Mouse (Mus musculus) spleen, embryonic (tissue): ENCODE results near the gene Abca12.

Experiments
- CTCF ChIA-PET: fragments of 350-600 bp; sonication (Branson Sonifier 250); formaldehyde crosslinking; loops from one replicate; lab custom pipeline; 2022; lab: Charles Lee

Gene Abca12

DNA sequence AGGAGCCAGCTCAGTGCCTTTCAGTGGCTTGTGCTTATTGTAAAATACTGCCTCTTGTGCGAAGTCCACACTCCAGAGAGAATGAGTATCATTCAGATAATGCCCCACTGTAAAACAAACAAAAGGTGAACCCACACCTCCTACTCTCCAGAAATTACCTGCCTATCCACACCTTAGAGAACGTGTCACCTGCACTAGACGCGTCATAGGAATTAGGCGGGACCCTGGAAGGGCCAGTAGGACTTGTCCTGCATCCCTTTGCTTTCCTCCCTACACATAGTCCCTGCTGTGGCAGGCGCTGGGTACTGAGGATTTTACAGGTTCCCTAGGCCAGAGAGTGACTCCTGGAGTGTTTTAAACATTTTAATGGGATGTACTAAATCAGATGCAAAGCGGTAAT is at the start of gene Abca12:
Gene Abca12 (minus strand): TSS at position 101 of the 400 bp plus-strand sequence.
- CTCF ChIA-PET = no interaction called here

DNA sequence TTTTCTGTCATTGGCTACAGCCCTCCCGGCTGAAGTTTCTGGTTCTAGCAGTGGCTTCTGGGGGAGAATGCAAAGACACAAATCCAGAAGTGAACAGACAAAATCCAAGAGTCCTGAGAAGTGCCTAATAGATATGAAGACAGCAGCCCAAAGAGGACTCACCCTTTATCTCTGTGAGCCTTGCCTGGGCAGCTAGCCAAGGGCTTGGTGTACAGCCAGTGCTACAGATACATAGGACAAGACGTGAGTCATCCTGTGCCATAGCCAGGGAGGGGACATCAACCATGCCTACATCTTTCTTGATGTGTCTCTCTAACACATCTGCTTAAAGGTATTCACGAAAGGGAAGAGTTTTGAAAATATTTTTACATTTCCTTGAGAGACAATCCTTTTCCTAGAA is 43.3 kb upstream of the Abca12 start:
- CTCF ChIA-PET = no interaction called here

DNA sequence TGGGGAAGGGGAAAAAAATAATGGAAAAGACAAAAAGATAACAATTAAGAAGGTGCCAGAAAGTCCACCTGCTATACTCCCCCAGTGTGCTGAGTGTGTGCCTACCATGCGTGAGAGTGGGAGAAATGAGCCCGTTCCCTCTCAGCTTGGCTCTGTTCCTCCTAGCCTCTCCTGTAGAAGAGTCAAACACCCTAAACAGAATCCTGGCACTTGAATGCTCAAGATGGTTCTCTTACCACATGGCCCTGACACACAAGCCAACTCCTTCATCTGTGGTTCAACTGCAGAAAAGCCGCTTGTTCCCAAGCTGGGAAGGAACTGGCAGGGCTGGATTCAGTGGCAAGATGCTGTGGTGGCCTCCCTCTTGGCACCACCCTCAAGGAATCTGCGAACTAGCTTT is 32.7 kb upstream of the Abca12 start:
- CTCF ChIA-PET = no interaction called here

DNA sequence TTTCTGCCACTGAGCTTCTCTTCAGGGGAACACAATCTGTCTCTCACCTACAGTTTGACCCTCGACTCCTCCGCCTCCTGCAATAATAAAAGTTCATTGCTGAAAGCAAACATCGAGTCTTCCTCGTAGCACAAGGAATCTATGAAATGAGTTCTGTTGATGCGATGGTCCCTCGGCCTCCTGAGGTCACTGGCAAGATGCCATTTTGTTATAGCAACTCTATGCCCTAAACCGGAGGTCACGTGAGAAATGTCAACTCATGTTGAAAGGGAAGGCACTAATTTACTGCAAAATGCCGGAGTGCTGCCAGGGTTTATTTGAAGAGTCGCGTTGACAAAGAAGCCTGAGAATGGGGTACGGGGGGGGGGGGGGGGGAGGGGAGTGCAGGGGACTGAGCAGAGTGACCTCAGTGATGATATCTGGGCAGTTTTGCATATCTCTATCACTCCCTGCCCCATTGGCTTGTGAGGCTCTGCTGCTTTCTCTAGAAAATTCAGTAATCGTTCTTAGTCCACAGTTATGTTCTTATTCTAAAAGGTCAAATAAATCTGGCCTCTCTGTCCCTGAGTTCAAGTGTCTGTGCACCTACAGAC is 7.1 kb upstream of the Abca12 start:
- CTCF ChIA-PET = no interaction called here

DNA sequence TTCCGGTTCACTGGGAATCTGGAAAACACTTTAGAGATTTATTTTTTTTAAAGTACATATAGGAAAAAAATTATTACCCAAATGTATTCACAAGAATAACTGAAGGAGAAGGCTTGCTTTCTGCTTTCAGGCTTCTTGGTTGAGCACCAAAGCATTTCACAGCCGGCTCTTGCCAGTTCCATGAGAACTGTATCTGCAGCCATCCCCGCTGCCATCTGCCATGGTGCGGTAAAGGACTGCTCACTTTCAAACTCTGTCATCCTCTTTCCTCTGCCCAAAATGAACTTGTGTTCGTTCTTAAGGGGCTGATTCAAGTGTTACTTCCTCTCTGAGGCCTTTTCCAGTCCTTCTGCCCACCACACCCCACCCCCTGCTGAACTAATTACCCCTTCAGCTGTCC is 3.8 kb upstream of the Abca12 start:
- CTCF ChIA-PET = no interaction called here

DNA sequence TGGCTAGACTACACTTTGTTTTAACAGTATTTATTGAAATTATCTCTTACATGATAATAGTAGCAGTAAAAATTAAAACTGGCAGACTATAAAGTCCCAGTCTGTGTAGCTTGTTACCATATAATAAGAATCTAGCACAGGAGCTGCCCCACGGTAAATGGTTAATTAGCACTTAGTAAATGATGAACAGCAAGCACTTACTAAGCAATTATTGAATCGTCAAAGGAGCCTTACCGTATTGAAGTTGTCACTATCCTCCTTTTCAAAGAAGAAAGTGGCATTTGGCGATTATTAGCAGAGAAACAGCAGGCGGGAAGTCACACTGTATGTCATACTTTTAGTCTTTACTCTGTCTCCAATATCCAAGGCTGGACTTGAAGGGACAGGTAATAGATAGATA is 3.2 kb upstream of the Abca12 start:
- CTCF ChIA-PET = no interaction called here

DNA sequence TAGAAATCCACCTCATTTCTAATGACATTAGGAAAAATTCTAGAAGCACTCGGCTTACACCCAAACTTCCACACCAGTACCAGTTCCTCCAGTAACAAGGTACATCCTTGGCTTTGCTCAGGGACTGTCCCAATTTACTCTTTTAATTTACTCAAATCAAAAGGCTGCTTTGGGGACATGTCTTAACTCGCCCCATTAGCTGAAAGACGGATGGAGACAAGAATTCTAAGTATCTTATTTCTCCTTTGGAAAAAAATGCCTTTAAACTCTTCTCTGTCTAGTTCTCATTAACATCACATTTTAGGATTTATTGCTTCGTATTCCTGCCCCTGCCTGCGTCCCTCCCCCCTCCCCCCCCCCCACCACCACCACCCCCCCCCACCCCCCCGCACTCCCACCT is 626 bp downstream of the Abca12 start:
- CTCF ChIA-PET = no interaction called here

DNA sequence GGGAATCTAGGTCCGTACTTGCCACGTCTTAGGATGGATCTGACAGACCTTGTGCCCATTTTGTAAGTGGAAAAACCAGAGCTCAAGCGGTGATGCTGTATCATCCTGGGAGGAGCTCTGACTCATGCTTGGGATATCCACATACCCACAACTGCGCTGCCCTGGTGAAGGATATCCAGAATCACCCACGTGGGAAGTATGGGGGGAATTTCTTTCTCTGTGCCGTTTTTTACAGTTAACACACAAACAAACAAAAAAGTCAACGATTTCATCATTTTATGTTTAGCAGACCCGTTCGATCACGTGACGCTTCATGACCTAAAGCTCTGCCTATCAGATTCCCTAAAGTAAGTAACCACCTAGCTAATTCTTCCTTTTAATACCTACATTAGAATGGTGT is 1.6 kb downstream of the Abca12 start:
- CTCF ChIA-PET = no interaction called here

DNA sequence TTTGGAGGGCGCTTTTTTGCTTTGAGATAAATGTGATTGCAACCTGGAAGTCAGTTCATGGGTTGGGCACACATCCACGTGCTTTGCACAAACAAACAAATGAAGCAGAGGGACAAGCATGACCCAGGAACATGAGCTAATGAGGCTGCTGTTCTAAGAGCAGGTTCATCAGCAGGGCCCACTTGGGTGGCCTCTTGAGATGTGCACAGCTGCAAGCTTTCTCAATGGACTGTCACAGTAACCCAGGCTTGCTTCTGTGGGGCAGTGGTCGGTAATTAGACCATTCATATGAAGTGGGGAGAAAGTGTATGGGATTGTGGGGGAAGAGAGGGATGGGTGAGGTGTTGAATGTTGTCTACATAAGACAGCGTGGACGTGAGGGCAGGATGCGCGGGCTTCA is 7.0 kb downstream of the Abca12 start:
- CTCF ChIA-PET = no interaction called here

DNA sequence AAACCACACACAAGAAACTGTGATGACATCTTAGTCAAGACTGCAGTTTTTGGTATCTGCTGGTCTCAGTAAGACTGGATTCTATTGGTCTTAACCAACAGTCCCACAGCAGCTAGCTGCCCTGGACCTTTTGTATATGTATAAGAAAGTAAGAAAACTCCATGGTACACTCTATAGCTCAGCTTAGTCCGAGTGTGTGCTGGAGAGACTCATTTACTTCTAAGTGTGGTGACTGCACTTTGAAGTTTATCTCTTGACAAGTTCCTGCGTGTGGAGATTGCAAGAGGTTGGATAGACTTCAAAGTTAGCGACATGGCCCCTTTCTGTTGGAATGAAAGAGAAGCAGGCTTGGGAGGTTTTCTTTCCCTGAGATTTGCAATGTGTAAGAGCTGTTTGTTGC is 17.1 kb downstream of the Abca12 start:
- CTCF ChIA-PET = no interaction called here

DNA sequence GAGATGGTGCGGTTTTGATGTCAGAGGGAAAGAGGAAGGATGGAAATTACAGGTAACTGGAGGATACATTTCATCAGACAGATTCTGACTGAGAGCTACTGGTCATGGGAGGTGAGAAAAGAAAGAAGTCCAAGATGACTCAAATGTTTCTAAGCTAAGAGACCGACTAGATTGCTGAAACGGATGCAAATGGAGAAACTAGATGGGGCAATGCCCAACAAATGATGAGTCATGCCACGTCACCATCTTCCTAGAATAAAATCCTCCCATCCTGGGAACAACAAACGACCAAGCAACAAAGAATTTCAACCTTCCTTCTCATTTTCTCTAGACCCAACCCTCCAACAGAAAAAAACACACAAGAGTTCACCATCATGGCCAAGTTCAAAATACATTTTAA is 18.6 kb downstream of the Abca12 start:
- CTCF ChIA-PET = no interaction called here

DNA sequence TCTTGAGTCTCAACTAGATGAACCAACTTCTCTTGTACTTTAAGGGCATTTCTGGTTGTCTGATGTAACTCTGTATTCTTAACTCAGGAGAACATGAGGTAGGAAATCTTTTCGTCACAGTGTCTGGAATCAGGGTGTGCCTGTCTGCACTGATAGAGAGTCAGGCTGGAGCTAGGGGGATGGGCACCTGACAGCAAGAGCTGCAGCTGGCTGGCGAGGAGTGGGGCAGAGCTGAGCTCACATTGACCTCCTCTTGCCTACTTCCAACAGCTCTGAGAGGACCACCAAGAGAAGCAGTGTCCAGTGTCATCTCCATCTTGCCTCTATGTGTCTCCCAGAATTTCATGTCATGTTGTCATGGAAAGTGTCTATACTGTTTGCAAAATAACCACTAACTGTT is 20.5 kb downstream of the Abca12 start:
- CTCF ChIA-PET = no interaction called here

DNA sequence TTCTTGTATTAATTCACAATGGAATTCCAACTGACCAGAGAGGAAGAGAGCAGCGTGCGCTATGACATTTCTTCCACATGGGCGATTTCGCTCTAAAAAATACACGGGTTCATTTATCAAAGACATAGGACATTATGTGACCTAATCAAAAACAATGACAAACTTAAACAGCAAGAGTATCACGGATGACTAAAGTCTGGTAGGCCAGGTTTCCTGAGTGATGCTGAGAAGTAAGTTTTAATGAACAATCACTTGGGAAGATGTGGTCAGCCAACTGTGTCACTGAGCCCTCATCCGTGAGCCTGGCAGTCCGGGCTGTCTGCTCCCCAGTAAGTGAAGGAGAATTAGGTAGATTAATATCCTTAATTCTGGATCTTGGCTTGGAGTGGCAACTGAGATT is 21.2 kb downstream of the Abca12 start:
- CTCF ChIA-PET = no interaction called here

DNA sequence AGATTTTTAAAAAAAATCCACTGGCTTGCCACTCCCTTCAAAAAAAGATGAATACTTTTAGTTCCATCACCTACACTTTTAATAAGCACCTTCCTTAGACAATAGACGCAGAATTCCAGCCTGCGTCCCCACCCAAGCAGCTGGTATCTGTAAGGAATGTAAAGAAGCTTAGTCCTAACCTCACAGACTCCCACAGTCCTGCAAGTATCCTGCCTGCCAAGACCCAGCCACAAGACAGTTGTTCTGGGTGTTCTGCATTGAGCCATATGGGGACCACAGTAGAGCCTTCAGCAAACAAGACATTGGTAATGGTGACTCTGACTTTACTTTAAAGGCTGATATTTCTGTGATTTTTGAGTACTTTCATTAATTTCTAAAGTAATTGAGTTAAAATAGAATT is 22.2 kb downstream of the Abca12 start:
- CTCF ChIA-PET = no interaction called here

DNA sequence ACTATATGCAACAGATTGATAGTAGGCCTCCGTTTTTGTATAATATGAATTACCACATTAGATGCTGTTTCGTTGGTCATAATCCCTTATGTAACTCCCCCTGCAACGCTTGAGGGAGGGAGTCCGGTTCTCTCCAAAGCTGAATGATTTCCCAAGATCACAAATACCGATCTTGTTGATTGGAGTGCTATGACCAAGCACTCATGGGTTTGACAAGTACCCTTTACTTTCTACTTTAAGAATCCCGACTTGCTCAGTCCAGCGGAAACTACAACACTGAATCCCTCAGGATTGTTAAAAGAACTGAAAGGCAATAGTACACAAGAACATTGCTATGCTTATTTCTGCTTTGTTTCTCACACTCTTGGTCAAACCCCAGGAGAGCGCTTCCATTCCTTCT is 28.1 kb downstream of the Abca12 start:
- CTCF ChIA-PET = no interaction called here

DNA sequence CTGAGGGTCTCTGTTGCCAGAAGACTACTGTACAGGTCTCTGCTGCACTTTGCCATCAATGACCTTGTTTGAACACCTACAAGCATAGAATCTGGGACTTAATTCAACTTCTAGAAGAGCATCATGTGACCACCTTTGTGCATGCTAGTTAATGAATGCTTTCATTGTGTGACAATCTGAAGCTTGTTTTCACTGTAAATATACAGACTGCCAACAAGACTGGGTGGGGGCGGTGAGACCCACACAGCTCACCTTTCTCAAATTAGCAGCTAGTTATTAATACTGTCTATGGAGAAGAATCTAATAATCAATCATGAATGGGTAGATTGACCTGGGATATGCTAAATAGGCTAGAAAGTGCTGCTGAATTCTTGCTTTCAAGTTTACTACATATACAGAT is 30.6 kb downstream of the Abca12 start:
- CTCF ChIA-PET = no interaction called here

DNA sequence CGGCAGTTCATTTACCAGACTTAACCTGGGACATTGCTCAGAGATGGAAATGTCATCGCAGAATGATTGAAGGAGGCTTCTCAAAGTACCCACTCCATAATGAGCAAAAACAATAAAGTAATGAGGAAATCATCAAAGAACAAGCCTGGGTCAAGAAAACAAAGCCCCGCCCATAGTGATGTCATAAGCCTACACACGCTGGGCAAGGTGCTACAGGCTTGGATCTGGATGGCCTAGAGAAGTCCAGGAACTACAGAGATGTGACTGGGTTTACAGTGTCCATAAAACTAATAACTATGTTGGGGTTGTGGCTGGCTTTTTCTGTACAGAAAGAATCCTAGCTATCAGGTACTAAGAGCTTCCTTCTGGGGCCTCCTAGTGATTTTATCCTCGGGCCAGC is 41.6 kb downstream of the Abca12 start:
- CTCF ChIA-PET = no interaction called here

DNA sequence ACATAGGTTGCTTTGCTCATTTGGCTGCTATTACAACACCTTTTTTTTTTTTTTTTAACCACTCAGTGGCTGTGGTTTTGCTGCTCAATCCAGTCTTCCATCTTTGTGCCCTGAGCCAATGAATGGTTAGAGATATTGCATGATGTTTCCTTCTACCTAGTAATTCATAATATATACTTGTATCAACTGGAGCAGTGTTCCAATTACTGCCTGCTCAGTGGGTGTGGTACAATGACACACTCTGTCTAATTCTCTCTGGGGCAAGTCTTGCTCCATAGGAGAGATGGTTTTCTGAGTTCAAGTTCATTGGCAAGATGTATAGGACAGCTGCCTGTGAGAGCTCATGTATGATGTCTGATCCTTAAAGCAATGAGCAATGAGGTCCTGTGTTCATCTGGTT is 44.4 kb downstream of the Abca12 start:
- CTCF ChIA-PET = no interaction called here

DNA sequence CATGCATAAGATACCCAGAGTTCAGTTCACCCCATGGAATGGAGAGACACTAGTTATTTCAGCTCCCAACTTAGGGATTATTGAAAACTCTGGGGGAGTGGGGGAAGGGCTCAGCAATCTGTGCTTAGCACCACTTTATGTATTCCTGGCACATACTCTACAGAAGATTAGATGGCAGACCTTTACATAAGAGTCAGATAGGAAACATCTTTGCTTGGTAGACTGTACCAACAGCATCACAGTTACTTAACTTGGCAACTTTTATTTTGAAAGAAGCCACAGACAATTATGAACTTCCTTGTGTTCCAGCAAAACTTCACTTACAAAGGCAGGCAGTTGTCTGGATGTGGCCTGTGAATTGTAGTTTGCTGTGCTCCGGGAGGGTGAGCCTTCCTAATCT is 46.9 kb downstream of the Abca12 start:
- CTCF ChIA-PET = no interaction called here

DNA sequence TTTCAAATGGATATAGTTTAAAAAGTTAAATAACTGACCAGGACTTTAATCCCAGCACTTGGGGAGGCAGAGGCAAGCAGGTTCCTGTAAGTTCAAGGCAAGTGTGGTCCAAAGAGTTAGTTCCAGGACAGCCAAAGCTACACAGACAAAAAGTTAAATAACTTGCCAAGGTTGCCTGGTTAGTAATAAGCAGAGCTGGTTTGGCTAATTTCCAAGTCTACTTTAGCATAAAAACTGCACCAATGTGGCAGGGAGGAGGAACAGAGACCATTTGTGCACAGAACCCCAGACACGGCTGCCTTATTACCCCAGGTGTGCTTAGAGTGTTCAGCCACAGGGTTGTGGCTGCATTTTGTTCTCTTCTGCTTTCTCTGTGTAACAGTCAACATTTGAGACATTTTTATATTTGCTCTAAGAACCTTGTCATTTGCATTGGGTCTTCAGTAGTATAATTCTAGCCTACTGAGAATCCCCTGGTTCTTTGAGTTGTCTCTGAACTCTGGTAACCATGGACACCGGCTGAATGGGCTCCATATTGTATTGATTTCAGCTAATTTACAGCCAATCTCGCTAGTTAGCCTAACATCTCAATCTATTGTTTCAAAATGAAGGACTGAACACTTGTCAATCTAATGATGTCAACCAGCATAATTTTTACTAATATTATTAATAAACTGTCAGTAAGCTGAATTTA is 71.7 kb downstream of the Abca12 start:
- CTCF ChIA-PET = no interaction called here

DNA sequence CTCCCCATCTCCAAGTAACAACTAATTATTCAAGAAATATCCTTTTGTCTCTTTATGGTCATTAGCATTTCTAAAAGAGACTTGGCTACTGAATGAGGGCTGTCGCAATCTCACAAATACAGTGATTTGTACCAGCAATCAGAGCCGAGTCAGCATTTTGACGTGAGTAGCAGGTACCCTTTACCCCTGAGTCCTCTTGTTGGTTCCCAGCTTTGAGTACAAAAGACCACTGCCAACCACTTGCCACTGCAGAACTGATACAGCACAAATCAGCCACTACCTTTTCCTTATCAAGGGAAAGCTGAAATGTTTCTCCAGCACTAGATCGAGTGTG is 72.5 kb downstream of the Abca12 start:
- CTCF ChIA-PET = no interaction called here

DNA sequence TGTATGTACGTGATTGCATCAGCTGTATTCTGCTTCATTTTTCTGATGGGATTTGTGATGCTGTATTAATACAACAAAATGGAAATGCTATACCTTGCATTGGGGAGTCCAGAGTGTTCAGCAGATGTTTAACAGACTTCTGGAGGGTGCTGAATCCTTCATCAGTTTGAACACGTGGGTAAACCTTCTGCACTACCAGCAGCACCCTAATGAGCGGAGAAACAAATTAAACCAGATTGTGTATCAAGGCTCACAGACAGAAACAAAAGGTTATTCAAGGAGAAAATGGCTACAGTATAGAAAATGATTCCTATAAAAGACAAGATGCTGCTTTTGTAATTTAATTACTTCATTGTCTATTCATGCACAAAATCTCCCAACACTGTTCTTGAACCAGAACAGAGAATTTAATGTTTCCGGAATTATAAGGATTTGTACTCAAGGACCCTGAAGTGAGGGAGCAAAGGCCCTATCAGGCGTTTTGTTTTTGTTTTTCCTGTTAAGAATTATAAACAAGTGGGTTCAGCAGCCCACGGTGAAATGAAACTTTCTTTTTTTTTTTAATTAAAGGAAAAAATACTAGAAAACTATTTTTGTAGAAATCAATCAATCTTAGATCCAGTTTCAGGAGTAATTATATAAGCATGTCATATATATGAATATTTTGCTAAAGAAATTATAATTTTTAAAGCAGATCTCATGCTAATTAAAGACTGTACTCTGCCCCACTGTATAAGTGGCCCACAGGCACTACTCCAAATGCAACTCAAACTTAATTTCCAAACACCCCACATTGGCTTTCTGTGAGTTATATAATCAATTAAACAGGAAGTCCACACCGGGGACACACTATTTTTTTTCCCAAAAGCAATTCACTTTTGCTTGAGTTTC is 73.1 kb downstream of the Abca12 start:
- CTCF ChIA-PET = no interaction called here
